Mouse (Mus musculus) cerebellum, adult (tissue): ENCODE measurements around the gene Slc38a4.

Experiments
- ATAC-seq: cut with Nextera tagmentation; 2 replicates; pipeline ENCODE4 v1.9.2; 2017; ENCODE audit warnings: mild to moderate bottlenecking, moderate library complexity, mixed read lengths; ENCODE audit not compliant: insufficient number of reproducible peaks, low FRiP score, low TSS enrichment

Slc38a4 gene

DNA sequence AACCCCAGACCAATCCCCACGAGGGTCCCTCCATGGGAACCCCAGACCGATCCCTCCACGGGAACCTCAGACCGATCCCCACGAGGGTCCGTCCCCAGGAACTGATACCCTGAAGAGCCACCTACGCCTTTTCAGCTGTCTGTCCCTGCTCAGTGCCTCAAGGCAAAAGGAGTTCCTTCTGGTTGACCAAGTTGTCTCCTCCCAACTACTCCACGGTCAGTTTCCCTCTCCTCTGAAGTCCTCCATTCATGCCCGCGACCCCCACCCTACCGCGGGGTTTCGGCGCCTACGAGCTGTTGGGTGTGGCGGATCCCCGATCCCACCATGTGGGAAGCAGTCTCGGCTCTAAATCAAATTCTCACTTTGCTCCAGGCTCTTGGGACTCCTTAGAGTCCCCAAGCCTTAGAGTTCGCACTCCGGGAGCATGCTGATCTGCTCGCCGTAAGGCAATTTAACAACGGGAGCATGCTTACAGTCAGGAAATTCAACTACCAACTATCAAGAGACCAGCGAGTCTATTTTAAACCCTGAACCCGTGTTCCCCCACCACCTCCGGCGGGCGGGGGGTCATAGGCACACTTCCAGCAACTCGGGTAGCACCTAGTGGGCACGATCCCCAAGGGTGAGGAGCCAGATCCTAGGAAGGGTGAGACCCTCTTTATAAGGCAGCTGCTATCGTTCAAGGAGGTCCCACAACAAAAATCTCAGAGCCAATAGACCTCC lies 828 bp downstream of the Slc38a4 start:
- no peak for ATAC-seq

GRCm38 (mm10) chr15:97054131-97054530 lies 1.6 kb downstream of the Slc38a4 start:
- ATAC-seq = no peak

DNA sequence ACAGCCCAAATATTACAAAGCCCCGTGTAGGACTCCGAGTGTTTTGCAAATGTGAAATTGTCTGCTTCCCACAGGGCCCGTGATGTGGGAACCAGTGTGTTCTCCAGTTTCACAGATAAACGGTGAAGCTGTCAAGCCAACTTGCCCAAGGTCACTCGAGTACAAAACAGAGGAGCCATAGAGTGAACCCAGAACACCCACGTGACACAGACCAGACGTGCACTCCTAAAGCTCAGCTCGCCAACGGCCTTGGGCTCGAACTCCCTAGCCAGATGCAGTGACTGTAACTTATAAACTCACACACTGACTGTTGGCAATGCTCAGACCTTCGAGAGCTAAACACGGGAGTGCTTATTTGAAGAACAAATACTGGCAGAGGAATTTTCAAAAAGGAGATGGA lies 5.3 kb downstream of the Slc38a4 start:
- no peak for ATAC-seq

DNA sequence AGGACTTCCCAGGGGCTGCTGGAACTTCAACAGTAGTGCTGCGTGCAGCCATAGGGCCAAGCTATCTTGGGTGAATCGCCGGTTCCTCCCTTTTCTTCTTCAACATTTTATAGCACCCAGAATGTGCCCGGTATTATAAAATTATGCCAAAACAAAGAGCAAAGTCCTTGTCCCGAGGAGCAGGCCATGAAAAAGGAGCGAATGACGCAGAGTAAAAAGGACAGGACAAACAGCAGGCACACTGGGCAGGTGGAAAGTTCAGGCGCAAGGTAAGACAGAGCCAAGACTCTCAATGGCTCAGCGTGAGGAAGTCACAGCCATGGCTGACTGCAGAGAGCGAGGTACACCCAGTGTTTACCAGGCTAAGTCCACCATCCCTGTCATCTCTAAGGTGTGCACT lies 5.7 kb downstream of the Slc38a4 start:
- no peak for ATAC-seq

DNA sequence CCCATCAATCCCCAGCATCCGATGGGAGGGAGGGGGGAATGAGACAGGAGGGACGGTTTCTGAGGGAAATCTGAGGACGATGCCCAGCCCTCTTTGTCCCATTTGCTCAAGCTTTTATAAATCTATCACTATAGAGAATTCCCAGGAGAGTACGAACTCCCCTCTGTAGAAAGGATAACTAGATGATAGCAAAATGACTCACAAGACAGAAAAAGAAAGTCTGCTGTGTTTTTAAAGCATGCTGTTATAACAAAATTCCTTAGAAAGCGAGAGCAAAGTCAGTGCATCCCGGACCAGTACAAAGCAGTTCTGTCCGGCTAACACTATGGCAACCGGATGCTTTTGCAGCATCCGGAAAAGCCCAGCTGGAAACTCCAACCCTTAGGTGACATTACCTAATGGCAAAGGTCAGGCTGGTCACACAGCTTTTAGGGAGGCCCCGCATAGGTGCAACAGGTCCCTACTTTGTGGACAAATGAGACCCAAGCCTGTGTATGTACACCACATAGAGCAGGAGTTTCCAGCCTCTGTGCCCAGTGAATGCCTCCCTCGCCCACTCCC lies 6.4 kb downstream of the Slc38a4 start:
- ATAC-seq = no peak

DNA sequence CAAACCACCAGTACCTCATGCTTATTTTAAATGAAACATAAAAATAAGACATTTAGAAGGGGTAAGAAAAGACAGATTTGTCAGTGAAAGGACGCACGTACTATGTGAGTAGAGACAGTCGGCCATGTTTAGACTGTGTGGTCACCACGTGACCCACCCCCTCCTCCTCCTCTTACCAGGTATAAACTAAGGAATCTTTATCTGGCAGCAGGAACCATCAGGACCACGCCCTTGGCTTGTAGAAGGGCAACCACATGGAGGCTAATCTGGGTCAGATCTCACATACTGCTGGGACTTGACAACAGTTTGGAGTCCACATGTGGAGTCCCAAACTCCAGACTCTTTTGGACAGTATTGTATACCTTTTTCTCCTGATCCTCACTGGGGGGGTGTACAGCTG lies 7.5 kb downstream of the Slc38a4 start:
- no peak for ATAC-seq

GRCm38 (mm10) chr15:97043921-97044320 lies 11.8 kb downstream of the Slc38a4 start:
- no peak for ATAC-seq

- ATAC-seq = no peak
Measured at GRCm38 (mm10) chr15:97042001-97042491, 13.7 kb downstream of the Slc38a4 start.

DNA sequence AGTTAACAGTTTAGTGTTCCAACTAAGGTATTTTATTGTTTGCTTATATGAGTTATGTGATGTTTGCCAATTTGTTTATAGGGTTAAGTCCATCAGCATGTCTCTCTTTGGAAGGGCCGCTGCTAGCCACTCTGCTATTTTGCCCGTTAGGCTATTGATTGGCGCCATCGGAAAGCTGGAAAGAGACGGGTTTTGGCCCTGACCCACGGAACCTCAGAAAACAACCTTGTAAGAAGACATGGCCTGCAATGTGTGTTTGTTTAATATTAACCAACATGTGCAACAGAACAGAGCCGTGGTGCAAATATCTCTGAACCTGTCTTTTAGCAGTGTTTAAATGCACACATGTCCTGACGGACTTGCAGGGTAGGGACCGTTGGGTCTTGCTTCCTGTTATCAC lies 14.6 kb downstream of the Slc38a4 start:
- ATAC-seq = no peak

GRCm38 (mm10) chr15:97037710-97038109 lies 18.0 kb downstream of the Slc38a4 start:
- ATAC-seq = no peak

- no peak for ATAC-seq
Measured at GRCm38 (mm10) chr15:97035892-97036291, 19.9 kb downstream of the Slc38a4 start.

- ATAC-seq = no peak
Measured at GRCm38 (mm10) chr15:97033485-97033991, 22.2 kb downstream of the Slc38a4 start.

GRCm38 (mm10) chr15:97031886-97032285 lies 23.9 kb downstream of the Slc38a4 start:
- no peak for ATAC-seq

DNA sequence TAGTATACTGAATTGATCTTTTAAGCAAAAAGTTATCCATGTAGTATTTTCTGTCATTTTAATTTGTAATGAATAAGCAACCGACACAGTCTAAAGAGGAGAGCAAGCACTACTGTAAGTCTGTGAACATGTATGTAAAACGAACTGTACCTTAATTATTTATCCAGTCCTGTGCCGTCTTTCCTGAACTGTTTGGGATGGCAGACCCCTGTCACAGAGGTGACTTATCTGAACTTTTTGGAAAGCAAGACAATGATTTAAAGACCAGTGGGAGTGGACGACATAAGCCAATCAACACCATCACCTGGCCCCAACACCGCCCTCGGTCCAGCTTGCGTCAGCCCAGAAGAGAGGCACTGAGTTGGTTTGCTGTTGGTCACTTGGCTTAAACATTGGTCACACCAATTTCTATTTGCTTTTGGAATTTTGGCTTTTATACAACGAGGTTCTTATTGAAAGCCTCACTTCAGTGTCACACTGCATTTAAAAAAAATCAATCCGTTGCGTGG lies 24.7 kb downstream of the Slc38a4 start:
- ATAC-seq = no peak

GRCm38 (mm10) chr15:97030136-97030535 lies 25.6 kb downstream of the Slc38a4 start:
- no peak for ATAC-seq

GRCm38 (mm10) chr15:97029064-97029791 lies 26.5 kb downstream of the Slc38a4 start:
- ATAC-seq = no peak

DNA sequence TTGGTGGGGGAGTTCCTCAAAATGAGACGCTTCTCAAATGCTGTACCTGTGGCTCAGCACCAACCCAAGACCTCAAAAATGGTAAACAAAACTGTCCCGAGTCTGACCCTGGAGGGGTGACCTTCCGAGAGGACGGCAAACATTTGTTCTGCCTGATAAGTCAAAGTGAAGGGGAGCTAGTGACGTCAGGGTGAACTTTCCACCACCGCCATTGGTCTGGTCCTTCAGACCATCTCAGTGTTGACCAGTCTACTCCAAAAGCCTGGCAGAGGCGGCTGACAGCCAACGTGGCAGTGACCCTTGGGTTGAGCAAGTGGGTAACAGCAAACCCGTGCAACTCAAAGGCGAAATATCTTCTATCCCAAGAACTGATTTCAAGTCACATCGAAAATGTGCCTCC lies 27.1 kb downstream of the Slc38a4 start:
- ATAC-seq = no peak

DNA sequence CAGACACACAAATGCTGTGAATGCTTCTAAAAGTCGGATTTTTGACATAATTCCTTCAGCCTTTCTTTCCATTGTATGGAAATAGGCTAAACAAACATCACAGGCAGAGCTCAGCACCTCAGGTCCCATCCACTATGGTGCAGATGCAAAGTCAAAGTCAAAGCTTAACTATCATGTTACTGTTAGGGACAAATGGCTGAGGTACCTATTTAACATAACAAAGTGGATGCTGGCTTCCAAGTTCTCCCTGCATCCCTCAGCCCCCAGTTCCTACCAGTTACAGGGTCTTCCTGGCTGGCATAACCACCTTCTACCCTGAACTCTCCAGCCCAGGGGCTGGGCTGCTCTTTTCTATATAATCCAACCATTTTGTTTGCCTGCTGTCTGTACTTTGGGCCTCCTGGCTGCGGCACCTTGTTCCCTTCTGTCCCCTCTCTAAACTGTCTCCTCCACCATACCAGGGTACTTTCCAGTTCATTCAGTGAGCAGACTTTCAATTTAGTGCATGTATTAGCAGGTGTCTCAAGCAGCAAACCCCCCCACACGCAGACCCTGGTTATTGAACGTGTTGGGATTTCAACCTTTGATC lies 27.6 kb downstream of the Slc38a4 start:
- ATAC-seq = no peak

- no peak for ATAC-seq
Measured at GRCm38 (mm10) chr15:97026670-97027069, 29.1 kb downstream of the Slc38a4 start.

DNA sequence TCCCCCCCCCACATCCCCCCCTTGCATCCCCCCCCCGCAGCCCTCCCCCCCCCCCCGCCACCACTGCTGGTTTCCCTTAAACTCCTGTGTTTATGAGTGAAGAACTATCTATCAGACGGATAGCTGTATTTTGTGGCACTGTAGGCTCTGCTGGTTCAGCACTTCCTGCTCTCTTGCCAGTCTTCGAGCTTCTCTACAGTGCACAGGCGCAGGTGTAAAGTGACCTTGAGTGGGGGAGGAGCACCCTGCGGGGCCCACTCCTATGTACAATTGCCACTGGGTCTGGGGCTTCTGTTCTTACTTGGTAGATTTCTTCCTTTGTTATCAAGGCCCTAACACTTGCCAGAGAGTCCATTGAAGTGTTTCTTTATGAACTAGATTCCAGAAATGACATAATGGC lies 33.0 kb downstream of the Slc38a4 start:
- no peak for ATAC-seq

- no peak for ATAC-seq
Measured at GRCm38 (mm10) chr15:97022213-97022612, 33.5 kb downstream of the Slc38a4 start.
